Mouse (Mus musculus): Measurements from ENCODE around the gene Plekhb1.

Plekhb1 gene

DNA sequence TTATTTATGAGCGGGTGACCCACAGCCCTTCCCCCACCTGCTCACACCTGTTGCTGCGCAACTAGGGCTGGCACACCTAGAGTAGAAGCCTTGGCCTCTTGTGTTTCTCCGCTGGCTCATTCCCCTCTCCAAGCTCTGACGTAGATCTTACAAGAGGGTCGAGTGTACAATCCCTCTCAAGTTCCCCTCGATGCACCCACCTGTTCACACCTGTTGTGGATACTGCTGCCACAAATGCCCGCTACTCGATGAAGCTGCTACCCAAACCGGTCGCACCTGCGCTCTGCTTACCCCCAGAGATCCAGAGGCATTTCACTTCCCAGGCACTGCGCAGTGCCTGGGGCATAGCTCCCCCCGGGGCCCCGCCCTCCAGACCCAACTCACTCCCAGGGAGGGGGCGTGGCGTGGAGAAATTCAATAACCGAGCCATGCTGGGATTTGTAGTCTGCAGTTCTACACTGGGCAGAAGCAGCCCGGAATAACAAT is 4.1 kb downstream of the Plekhb1 start:
- DNase-seq (ENCODE audit: low read depth in 2 of 2, low spot score in 2 of 2): no peak

DNA sequence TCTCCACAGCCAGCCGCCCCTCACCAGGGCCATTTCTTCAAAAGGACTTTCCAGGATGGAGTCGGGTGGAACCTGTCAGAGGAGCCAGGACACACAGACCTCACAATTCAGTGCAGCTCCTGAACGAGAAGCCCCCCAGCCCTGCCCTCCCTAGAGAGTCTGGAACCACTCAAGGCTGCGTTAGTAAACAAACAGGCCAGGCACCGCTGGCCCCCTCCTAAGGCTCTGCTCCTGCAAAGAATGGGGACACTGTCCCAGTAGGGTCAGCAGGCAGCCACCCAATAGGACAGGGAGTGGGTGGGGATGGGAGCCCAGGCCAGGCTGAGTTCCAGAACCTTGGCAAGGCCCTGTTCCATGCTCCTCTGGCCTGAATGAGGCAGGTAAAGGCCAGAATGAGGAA is 5.5 kb downstream of the Plekhb1 start:
- DNase-seq (ENCODE audit: low read depth in 2 of 2, low spot score in 2 of 2): no peak

DNA sequence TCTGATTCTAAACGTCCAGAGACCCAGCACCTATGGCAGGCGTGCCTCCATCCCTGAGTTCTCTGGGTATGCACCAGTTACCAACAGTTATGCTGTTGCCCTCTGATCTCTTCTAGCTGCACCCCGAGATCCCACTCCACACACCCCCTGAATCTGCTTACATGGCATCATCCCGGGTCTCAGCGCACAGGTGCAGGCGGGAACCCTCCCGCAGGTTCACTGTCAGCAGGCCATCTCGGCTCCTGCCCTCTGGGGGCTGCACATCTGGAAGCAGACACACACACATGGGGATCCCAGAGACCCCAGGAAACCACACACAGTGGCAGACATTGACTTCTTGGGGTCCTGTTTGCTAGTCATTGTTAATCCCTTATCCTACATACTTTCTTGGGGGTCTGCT is 7.8 kb downstream of the Plekhb1 start:
- no peak for DNase-seq (ENCODE audit: low read depth in 2 of 2, low spot score in 2 of 2)

DNA sequence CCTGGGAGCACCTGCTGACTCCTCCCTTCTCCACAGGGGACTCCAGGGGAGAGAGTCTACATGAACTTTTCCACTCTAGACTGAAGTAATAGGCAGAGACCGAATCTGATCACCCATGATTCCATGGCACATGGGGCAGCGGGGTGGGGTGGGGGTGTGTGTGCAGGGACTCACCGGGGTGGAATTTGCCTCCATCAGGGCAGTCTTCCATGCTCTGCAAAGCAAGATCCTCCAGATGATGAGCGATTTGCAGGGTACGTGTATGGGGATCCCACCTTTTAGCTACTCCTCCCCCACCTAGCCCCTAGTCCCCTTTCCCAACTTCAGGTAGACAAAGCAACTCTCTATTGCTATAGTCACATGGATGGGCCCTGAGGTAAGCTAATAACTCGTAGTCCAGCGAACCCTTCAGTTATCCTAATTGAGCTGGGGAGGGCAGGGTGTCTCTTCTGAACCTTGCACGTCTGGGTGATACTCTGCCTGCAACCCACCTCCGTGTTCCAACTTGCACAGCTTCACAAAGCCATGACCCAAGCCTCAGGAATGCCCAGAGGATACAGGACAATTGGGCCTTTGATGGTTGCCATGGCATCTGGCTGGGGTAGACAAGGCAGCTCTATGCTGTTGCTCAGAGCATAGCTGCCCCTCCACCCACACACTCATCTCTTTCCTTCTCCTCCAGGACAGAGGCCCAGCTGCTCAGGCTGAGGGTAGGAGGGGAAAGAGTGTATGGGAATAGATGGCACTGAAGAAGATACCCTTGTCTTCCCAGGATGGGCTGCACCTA is 8.5 kb downstream of the Plekhb1 start:
- DNase-seq (ENCODE audit: low read depth in 2 of 2, low spot score in 2 of 2): no peak

DNA sequence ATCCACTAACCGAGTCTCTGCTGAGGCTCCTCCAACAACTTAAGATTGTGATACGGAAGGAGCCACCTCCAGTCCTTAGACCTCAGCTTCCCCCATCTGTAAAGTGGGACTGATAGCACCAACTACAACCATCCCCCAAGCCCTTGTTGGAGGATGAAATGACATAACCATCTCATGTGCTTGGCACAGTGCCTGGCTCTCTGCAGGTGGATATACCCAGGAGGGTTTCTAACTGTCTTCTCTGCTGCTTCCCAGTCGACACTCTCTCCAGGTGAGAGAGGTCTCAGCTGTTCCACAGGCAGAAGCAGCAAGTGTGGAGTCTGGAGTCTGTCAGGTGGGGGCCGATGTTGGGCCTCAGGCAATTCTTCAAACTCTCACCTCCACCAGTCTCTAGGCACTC is 11.2 kb downstream of the Plekhb1 start:
- DNase-seq (ENCODE audit: low read depth in 2 of 2, low spot score in 2 of 2): no peak

DNA sequence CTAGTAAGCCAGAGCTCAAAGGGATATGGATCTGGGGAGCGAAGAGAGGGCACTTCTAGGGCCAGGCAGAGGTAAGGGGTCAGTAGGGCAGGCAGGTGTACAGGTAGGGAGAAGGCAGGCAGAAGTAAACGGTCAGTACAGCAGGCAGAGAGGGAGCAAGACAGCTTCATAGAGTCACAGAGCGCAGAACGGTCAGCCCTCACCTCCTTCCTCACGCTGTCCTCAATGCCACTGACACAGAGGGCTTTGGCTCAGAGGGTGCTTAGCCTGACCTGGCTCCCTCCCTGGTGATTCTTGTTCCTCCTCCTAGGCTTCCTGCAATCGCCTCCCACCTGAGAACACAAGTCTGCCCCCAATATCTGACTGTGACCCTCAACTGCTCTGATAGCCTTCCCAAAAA is 11.8 kb downstream of the Plekhb1 start:
- no peak for DNase-seq (ENCODE audit: low read depth in 2 of 2, low spot score in 2 of 2)

DNA sequence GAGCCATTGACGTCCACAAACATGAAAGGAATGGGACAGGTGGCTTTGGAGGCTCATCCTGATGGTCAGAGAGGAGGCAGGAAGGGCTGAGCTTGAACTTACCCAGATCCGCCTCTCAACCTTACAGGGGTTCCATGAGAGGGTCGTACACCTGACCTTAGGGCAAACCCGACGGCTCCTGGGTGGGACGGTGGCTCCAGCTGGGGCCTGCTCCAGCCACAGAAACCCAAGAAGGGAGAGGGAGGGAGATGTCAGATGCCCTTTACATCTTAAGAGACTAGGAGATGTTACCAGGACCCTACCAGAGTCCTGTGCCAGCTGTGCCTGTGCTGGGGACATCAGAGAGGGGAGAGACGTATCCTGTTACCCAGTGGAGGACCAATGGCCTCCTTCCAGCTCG is 12.4 kb downstream of the Plekhb1 start:
- no peak for DNase-seq (ENCODE audit: low read depth in 2 of 2, low spot score in 2 of 2)

DNA sequence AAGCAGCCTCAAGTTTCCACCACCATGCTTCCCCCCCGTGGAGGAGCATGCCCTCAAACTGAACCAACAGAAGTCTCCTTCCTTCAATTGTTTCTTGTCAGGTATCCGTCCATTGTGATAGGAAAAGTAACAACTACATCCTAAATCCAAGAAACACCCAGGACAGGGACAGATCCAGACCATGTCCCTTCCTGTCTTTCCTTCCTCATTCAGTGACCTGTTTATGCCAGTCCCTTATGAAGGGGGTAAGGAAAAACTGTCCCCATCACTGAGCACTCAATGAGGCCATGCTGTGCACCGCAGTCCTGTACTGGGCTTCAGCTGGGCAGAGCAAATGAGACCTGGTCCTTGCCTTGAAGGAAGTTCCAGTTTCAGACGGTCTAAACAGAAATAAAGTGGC is 13.1 kb downstream of the Plekhb1 start:
- DNase-seq (ENCODE audit: low read depth in 2 of 2, low spot score in 2 of 2): no peak

DNA sequence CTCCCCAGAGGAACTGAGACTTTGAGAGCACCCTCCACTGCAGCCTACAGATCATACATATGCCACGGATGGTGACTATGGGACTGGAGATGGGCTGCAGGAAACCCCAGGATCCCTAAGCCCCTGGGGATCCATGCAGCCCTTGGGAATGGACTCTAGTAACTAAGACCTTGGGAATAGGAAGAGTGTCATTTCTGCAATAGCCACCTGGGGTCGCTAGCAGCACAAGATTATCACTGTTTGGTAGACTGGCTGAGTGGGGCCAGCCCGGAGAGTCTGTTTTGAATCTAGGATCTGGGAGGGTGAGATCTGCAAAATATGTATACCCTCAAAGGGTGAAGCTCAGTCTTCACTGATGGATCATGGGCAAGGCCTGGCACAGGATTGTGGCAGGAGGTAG is 17.1 kb downstream of the Plekhb1 start:
- peak in 1 of 2 experiments; percentile 47 for DNase-seq (ENCODE audit: low read depth in 2 of 2, low spot score in 2 of 2)

DNA sequence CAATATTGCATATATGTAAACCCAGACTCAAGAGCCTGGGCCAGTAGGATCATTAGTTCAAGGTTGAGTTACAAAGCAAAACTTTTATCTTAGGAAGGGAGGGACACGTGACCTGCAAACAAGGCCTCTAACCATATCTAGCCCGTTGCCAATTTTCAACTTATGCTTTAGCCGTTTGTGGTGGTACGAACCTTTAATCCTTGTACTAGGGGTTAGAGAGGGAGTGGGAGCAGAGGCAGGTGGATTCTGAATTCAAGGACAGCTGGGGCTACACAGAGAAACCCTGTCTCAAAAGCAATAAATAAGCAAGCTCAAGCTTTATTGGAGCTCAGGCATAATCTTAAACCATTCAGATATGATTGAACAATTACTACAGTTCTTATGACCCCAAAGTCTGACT is 19.8 kb downstream of the Plekhb1 start:
- no peak for DNase-seq (ENCODE audit: low read depth in 2 of 2, low spot score in 2 of 2)

DNA sequence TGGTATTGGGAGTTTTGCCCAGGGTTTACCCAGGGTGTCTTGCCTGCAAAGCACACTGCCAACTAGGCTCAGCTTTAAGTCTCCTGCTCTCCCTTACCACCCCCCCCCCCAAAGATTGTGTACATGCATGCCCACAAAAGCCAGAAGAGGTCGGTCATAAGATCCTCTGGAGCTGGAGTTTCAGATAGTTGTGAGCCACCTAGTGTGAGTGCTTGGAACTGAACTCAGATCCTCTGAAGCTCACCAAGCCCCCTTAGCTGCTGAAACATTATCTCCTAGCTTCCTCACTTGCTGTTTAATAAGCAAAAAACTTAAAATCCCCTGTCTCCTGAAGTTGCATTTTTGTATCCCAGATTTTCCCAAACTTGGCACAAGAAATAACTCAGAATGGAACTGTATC is 24.6 kb downstream of the Plekhb1 start:
- peak in 1 of 2 experiments; percentile 11 for DNase-seq (ENCODE audit: low read depth in 2 of 2, low spot score in 2 of 2)

DNA sequence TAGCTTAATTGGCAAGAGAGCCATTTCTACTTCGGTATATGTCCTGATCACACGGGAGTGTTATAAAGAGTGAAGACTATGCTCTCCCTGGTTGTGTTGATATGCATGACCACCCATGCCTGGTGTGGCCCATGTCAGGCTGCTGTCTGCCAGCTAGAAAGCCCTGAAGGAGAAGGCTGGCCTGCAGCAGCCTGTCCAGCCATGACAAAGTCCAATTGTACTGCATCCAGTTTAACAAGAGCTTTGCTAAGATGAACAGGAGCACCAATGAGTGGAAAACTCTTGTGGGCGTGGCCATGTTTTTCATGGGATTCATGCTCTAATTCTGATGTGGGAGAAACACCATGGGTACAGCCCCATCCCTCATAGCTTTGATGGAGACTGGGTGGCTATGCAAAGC is 37.7 kb downstream of the Plekhb1 start:
- DNase-seq (ENCODE audit: low read depth in 2 of 2, low spot score in 2 of 2): no peak

DNA sequence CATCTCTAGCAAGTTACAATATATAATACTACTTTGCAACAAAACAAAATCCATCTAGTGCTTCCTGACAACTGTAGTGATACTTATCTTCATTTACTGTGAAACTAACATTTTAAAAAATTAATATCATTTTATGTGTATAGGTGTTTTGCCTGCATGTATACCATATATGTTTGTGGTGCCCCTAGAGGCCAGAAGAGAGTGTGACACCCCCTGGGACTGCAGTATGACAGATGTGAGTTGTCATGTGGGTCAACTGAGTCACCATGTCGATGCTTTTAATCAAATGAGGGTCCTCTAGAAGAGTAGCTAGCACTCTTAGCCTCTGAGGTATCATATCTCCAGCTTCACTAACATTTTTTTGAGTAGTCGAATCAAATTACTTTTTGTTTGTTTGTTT is 39.9 kb downstream of the Plekhb1 start:
- no peak for DNase-seq (ENCODE audit: low read depth in 2 of 2, low spot score in 2 of 2)

DNA sequence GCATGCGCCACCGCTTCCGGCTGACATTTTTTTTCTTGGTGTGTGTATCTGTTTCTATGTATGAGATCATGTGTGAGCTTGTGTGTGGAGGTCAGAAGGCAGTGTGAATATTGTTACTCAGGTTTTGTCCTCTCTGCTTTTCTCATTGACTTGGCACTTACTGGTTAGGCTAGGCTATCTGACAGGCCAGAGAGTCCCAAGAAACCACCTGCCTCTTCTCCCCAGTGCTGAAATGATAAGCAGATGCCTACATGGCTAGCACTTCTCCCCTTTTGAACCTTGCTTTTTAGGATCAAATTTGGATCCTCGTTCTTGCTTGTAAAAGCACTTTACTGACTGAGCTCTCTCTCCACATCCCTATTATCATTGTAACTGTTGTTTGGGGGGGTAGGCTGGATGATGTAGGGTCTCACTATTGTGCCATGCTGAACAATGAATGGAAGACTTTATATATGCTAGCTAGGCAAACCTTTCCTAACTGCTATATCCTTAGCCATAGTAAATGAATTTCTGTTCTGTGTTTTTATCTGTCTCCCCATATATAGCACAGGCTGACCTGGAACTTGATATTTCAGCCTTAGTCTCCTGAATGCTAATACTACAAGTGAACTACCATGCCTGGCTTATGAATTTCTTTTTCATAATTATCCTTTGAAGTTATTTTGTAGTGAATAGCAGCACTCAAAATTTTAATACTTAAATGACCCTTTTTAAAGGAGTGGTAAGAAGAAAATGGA is 45.9 kb downstream of the Plekhb1 start:
- no peak for DNase-seq (ENCODE audit: low read depth in 2 of 2, low spot score in 2 of 2)

DNA sequence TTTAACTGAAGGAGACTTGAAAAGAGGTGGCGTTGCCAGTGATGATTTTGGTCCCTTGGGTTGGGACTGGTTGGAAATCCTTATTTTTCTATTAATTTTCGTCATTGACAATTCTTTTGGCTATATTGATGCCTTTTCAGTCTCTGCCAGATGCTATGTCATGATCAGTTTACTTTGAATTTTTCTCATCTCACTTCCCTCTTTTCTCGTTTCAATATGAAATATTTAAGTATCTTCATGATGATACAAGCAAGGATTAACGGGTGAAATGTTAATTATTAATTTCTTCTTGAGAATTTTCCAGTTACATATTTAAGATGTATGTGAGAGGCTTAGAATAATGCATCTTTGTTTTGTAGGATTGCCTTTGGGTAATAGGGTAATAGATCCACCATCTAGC is 53.3 kb downstream of the Plekhb1 start:
- no peak for DNase-seq (ENCODE audit: low read depth in 2 of 2, low spot score in 2 of 2)

DNA sequence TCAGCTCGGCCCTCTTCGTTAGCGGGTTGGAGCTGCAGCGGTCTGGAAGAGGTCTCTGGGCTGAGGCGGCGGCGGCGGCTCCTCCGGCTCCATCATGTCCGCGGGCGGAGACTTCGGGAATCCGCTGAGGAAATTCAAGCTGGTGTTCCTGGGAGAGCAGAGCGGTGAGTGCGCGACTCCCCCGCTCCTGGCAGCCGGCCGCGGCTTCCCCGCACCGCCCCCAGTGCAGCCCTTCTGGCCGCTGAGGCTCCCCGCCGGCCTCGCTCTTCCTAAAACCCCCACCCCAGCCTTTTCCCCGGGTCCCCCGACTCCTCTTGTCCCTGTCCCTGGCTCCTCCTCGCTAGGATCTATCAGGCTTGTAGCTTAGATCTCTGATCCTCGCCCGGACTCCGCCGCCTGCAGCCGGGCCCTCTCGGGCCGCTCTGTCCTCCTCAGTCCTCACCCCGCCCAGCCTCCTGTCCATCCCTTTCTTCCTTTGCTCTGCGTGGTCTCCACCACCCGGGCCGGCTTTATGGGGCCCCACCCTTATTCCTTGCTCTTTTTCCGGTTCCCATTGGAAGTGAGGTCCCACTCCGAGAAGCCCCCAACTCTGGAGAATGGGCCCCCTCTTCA is 54.0 kb downstream of the Plekhb1 start, which contains the start of gene Mrpl48:
Gene Mrpl48, minus strand, starts transcription at position 172 of the 612 bp plus-strand sequence.
- peak in 1 of 2 experiments; percentile 8 for DNase-seq (ENCODE audit: low read depth in 2 of 2, low spot score in 2 of 2)

DNA sequence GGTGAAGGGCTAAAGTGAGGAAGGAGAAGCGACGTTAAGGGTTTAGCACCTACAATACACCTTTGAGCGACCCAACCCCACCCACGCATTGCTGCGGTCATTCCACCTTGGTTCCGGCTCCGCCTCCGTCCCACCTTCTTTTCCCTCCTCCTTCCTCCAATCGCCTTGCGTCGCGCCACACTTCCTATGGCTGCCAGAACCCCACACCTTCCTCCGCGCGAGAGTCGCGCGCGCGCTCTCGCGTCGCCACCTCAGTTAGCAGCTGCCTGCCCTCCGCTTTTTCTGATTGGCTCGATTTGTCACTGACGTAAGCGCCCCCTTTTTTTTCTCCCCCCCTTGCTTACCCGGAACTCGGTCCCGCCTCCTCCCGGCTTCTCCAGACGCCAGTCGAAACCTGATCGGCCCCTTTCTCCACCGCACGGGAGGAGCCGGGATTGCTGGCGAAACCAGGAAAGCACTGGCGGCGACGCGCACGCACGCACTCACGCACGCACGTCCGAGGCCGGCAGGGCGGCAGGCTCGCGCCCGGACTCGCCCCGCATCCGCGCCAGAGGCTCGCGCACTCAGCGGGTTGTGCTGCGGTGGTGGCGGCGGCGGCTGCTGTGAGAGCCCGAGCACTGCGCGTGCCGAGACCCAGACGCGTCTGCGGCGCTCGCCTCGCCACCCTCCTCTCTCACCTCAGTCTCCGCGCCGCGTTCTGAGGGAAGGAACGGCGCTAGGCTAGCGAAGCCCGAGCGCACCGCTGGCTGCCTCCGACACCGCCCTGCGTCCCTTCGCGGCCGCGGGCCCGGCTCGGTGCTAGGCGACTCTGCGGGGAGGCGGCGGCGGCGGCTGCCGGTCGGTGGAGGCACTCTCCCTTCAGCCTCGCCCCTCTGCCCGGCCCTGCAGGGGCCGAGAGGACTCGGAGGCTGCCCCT is 54.7 kb downstream of the Plekhb1 start, which contains the start of gene Rab6a:
Gene Rab6a, plus strand, starts transcription at position 197 of the 916 bp plus-strand sequence.
- DNase-seq (ENCODE audit: low read depth in 2 of 2, low spot score in 2 of 2): peak; percentile 87 to 93

DNA sequence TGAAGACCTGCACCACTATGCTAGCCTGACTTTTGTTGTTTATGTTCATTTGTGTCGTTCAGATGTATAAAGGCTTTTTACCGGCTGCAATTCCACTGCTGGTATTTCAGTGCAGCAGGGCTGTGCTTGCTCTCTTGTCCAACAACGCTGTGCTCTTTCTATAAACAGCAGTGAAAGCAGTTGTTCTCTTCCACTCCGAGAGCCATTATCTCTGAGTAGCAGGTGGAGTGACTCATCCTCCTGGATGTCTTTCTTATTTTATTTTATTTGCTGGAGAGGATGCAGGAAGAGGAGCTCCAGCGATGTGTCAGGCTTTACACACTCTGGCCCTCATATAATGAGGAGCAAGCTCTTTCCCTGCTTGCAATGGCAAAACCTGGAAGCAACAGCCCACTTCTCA is 62.0 kb downstream of the Plekhb1 start:
- DNase-seq (ENCODE audit: low read depth in 2 of 2, low spot score in 2 of 2): no peak

DNA sequence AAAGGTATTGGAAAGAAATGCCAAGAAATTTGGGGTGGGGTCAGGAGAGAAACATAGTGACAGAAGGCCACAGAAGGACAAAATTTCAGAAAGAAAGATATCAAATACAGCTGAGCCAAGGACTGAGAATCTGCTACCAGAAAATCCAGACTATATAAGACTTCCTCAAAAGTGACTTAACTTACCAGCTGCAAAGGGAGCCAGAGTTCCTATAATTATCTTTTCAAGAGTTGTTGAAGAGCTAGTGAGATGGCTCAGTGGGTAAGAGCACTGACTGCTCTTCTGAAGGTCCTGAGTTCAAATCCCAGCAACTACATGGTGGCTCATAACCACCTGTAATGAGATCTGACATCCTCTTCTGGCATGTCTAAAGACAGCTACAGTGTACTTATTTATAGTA is 68.9 kb downstream of the Plekhb1 start:
- no peak for DNase-seq (ENCODE audit: low read depth in 2 of 2, low spot score in 2 of 2)

Data from CD8-positive naive resting alpha-beta T cell, adult 2 months (primary cell).